Mouse (Mus musculus) embryonic facial prominence, embryonic 12.5 days (tissue): ENCODE measurements around the gene Gtf3c2. TPM values are rescaled to one million over a fixed set of nuclear protein-coding genes. Genes with fewer than 3 reads are reported as not detected.

Source experiments
- ATAC-seq: fragments of 200-750 bp; cut with Nextera tagmentation; 2 replicates; pipeline ENCODE4 v1.8.0; 2017; ENCODE audit not compliant: insufficient number of reproducible peaks, insufficient read depth, low FRiP score, low TSS enrichment
- H3K27ac ChIP-seq: fragments of 300-500 bp; sonication (generic); 2 replicates; pipeline ENCODE4 v1.5.1; 2016; ENCODE audit warnings: mild to moderate bottlenecking
- H3K27me3 ChIP-seq: fragments of 300-500 bp; sonication (generic); 2 replicates; pipeline ENCODE4 v1.6.1; 2016; ENCODE audit warnings: mild to moderate bottlenecking, moderate library complexity
- H3K36me3 ChIP-seq: fragments of 300-500 bp; sonication (generic); 2 replicates; pipeline ENCODE4 v1.6.1; 2016; ENCODE audit warnings: mild to moderate bottlenecking
- H3K4me1 ChIP-seq: fragments of 300-500 bp; sonication (generic); 2 replicates; pipeline ENCODE4 v1.6.1; 2016
- H3K4me2 ChIP-seq: fragments of 300-500 bp; sonication (generic); replicated peaks from 2 replicates; pipeline ENCODE4 v1.6.1; 2016; ENCODE audit warnings: mild to moderate bottlenecking, moderate library complexity
- H3K4me3 ChIP-seq: fragments of 300-500 bp; sonication (generic); 2 replicates; pipeline ENCODE4 v1.5.1; 2016; ENCODE audit warnings: mild to moderate bottlenecking
- H3K9ac ChIP-seq: fragments of 300-500 bp; sonication (generic); 2 replicates; pipeline ENCODE4 v1.6.1; 2016; ENCODE audit warnings: mild to moderate bottlenecking, moderate library complexity
- H3K9me3 ChIP-seq: fragments of 300-500 bp; sonication (generic); 2 replicates; pipeline ENCODE4 v1.6.1; 2016; ENCODE audit warnings: mild to moderate bottlenecking, moderate library complexity
- WGBS: fragments of 180-500 bp; shearing (Covaris S2); methylation state at CpG from one replicate; pipeline ENCODE4 v1.1.7; 2016; 5-methylcytosine and 5-hydroxymethylcytosine counted together
- polyA plus RNA-seq: library from polyadenylated mRNA; unstranded; fragments of >200 nt; fragmentation: Nextera tagmentation; extraction: Ambion mirVana; gene quantifications from 2 replicates; pipeline ENCODE4 v1.2.1, GENCODE M21; 2016

Gtf3c2 gene
- polyA plus RNA-seq, 1 experiment from 2014 or later: 95.9 TPM

- WGBS: 94% methylated on average over 2 of the region's 2 CpGs
Observed at GRCm38 (mm10) chr5:31203866-31204265, 23.9 kb upstream of the Gtf3c2 start.

GRCm38 (mm10) chr5:31202933-31203332 is 23.0 kb upstream of the Gtf3c2 start:
- ATAC-seq: no peak
- Histone ChIP-seq H3K27me3 (no peaks in the 10 kb centered on the region), H3K4me1 (peaks cover 15% of the 10 kb centered on the region; the same call in 1 of the 2 replicates), H3K27ac (peak overlapping the region; percentile 88; the same call in 1 of the 2 replicates), H3K36me3 (peaks cover 75% of the 10 kb centered on the region), H3K4me3 (peak overlapping the region; percentile 82), H3K9me3 (peaks cover 4% of the 10 kb centered on the region; the same call in 1 of the 2 replicates), H3K4me2 (peak overlapping the region; percentile 64), H3K9ac (peak overlapping the region; percentile 61; the same call in 1 of the 2 replicates)
- 86% methylated on average over 7 of the region's 7 CpGs for WGBS

More at GRCm38 (mm10) chr5:31203866-31204265, 23.9 kb upstream of the Gtf3c2 start:
- no peak overlapping the region for H3K9ac ChIP-seq
- H3K27me3 ChIP-seq: no peaks in the 10 kb centered on the region
- no peak overlapping the region for H3K4me3 ChIP-seq
- peaks cover 69% of the 10 kb centered on the region for H3K36me3 ChIP-seq
- H3K27ac ChIP-seq: no peak overlapping the region
- peaks cover 4% of the 10 kb centered on the region; the same call in 1 of the 2 replicates for H3K9me3 ChIP-seq
- no peak for ATAC-seq
- H3K4me1 ChIP-seq: peaks cover 15% of the 10 kb centered on the region; the same call in 1 of the 2 replicates
- H3K4me2 ChIP-seq: no peak overlapping the region

DNA sequence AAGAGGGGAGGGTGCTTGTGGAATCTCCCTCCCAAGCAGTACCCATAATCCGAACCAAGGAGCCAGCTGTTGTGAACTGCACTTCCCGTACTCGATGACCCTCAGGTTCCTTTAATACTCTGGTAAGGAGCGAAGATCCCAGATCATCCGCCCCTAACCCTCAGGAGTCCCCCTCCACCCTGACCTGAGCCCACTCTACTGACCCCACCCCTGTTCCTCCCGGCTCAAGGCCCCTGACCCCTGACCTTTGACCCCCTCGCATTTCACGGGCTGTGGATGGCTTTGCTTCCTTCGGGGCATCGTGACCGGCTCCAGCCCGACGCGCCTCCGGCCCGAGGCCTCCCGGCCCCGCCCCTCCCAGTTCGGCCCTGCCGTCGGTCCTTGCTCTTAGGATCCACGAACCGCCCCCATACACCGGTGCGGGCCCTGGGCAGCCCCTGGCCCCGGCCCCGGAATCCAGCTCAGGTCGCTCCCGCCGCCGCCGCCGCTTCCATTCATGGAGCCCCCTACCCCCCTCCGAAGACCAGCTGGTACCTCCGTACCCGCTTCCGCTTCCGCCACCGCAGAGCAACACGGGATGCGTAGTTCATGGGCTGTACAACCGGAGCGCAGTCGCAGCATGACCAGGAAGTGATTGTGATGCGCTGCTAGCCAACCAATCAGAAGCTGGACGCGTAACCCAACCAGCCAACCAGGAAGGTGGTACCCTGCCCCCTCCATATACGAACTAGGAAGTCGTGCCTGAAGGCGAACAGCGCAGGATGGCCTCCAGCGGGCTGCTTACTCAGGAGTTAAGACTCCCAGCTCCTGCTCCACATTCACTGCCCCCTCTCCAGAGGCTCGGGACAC is 22.0 kb upstream of the Gtf3c2 start, which contains the start of gene Zfp513:
TSS of gene Zfp513 (minus strand) at position 562 of the 849 bp plus-strand sequence.
- Histone ChIP-seq H3K4me1 (peaks cover 15% of the 10 kb centered on the region; the same call in 1 of the 2 replicates), H3K36me3 (peaks cover 75% of the 10 kb centered on the region), H3K9ac (peak within 1 kb of the TSS; percentile 89), H3K9me3 (peaks cover 4% of the 10 kb centered on the region; the same call in 1 of the 2 replicates), H3K27ac (peak within 1 kb of the TSS; percentile 88), H3K27me3 (no peaks in the 10 kb centered on the region), H3K4me3 (peak within 1 kb of the TSS; percentile 82), H3K4me2 (peak within 1 kb of the TSS; percentile 78)
- ATAC-seq: peak; percentile 98
- WGBS: under 1% methylated on average over 53 of the region's 53 CpGs

DNA sequence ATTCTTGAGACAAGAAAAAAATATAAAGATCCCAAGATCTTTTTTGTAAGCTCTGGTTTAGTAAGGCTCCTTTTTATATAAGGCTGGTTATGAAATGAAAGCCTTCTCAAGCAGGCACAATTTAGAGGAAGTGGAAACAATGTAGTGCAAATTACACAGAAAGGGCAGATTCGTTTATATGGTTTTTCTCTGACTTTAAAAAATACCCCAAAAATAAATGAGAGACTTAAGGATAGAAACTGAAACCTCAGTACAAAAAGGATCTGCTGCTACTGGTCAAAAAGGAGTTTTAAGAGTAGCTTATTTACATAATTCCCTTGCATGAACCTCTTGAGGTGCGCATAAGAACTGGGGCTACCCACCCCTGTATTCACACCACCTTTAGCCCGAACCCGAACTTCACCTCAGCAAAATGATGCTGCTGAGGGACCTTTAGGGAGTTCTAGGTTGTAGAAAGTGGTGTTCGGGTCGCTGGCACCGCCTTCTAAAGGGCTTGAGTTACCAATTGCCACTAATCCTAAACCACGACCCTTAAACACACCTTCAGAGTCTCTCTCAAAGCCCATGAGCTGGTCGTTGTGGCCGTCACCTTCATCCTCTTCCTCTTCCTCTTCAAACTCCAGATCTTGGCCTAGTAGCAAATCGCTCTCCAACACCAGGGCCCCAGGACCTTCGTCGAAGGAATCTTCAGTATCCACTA is 21.2 kb upstream of the Gtf3c2 start:
- H3K36me3 ChIP-seq: peaks cover 76% of the 10 kb centered on the region
- H3K9me3 ChIP-seq: peaks cover 4% of the 10 kb centered on the region; the same call in 1 of the 2 replicates

GRCm38 (mm10) chr5:31200327-31200768 is 20.4 kb upstream of the Gtf3c2 start:
- peaks cover 4% of the 10 kb centered on the region; the same call in 1 of the 2 replicates for H3K9me3 ChIP-seq
- H3K4me3 ChIP-seq: peak overlapping the region; percentile 4; the same call in 1 of the 2 replicates
- 89% methylated on average over 27 of the region's 27 CpGs for WGBS
- H3K9ac ChIP-seq: no peak overlapping the region
- ATAC-seq: no peak
- H3K4me1 ChIP-seq: peaks cover 15% of the 10 kb centered on the region; the same call in 1 of the 2 replicates
- 0 out of 2 replicates have a peak overlapping the region, but pooled peaks have one; percentile 14 for H3K27ac ChIP-seq
- H3K36me3 ChIP-seq: peaks cover 77% of the 10 kb centered on the region
- H3K27me3 ChIP-seq: no peaks in the 10 kb centered on the region
- peak overlapping the region; percentile 78 for H3K4me2 ChIP-seq

More for the DNA sequence above, 21.2 kb upstream of the Gtf3c2 start:
- peak overlapping the region; percentile 78 for H3K4me2 ChIP-seq
- peak overlapping the region; percentile 89 for H3K9ac ChIP-seq
- no peak for ATAC-seq
- H3K27ac ChIP-seq: peak overlapping the region; percentile 79
- peak overlapping the region; percentile 82 for H3K4me3 ChIP-seq
- 17% methylated on average over 13 of the region's 13 CpGs for WGBS
- peaks cover 15% of the 10 kb centered on the region; the same call in 1 of the 2 replicates for H3K4me1 ChIP-seq
- H3K27me3 ChIP-seq: no peaks in the 10 kb centered on the region

GRCm38 (mm10) chr5:31199893-31200292 is 19.9 kb upstream of the Gtf3c2 start:
- no peaks in the 10 kb centered on the region for H3K27me3 ChIP-seq
- WGBS: 87% methylated on average over 9 of the region's 9 CpGs
- H3K27ac ChIP-seq: 0 out of 2 replicates have a peak overlapping the region, but pooled peaks have one; percentile 14
- peaks cover 77% of the 10 kb centered on the region for H3K36me3 ChIP-seq
- peaks cover 4% of the 10 kb centered on the region; the same call in 1 of the 2 replicates for H3K9me3 ChIP-seq
- H3K9ac ChIP-seq: no peak overlapping the region
- no peak for ATAC-seq
- H3K4me2 ChIP-seq: no peak overlapping the region
- H3K4me1 ChIP-seq: peaks cover 15% of the 10 kb centered on the region; the same call in 1 of the 2 replicates
- H3K4me3 ChIP-seq: peak overlapping the region; percentile 4; the same call in 1 of the 2 replicates

- ATAC-seq: no peak
- WGBS: 92% methylated on average over 19 of the region's 19 CpGs
- H3K9me3 ChIP-seq: peaks cover 4% of the 10 kb centered on the region; the same call in 1 of the 2 replicates
- peaks cover 77% of the 10 kb centered on the region for H3K36me3 ChIP-seq
- H3K27me3 ChIP-seq: no peaks in the 10 kb centered on the region
- H3K4me3 ChIP-seq: no peak overlapping the region
- no peak overlapping the region for H3K9ac ChIP-seq
- H3K4me1 ChIP-seq: peaks cover 19% of the 10 kb centered on the region
- no peak overlapping the region for H3K4me2 ChIP-seq
- H3K27ac ChIP-seq: no peak overlapping the region
Observed at GRCm38 (mm10) chr5:31199321-31199892, 19.5 kb upstream of the Gtf3c2 start.

- Histone ChIP-seq H3K4me2 (no peak overlapping the region), H3K9ac (no peak overlapping the region), H3K4me1 (peaks cover 25% of the 10 kb centered on the region), H3K4me3 (no peak overlapping the region), H3K27me3 (no peaks in the 10 kb centered on the region), H3K36me3 (peaks cover 71% of the 10 kb centered on the region), H3K9me3 (peaks cover 4% of the 10 kb centered on the region; the same call in 1 of the 2 replicates), H3K27ac (no peak overlapping the region)
- ATAC-seq: no peak
- WGBS: 83% methylated on average over 5 of the region's 5 CpGs
Observed at GRCm38 (mm10) chr5:31198616-31199320, 18.8 kb upstream of the Gtf3c2 start.

DNA sequence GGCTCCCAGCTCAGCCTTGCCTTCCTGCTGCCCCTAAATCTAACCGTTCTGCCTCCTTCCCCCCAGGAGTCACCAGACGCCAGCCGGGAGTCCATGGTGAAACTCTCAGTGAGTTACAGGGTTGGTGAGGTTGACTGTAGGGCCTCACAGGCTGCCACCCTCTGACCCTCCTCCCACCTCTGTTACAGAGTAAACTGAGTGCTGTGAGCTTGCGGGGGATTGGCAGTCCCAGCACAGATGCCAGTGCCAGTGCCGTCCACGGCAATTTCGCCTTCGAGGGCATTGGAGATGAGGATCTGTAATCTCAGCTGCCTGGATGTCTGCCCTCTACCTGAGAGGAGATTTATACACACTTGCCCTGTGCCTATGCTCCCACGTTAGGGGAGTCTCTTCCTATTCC is 18.2 kb upstream of the Gtf3c2 start:
- peaks cover 24% of the 10 kb centered on the region for H3K4me1 ChIP-seq
- 89% methylated on average over 9 of the region's 9 CpGs for WGBS
- no peak overlapping the region for H3K9ac ChIP-seq
- no peak for ATAC-seq
- no peak overlapping the region for H3K4me2 ChIP-seq
- peaks cover 4% of the 10 kb centered on the region; the same call in 1 of the 2 replicates for H3K9me3 ChIP-seq
- peaks cover 66% of the 10 kb centered on the region for H3K36me3 ChIP-seq
- H3K27ac ChIP-seq: no peak overlapping the region
- H3K27me3 ChIP-seq: no peaks in the 10 kb centered on the region
- no peak overlapping the region for H3K4me3 ChIP-seq

DNA sequence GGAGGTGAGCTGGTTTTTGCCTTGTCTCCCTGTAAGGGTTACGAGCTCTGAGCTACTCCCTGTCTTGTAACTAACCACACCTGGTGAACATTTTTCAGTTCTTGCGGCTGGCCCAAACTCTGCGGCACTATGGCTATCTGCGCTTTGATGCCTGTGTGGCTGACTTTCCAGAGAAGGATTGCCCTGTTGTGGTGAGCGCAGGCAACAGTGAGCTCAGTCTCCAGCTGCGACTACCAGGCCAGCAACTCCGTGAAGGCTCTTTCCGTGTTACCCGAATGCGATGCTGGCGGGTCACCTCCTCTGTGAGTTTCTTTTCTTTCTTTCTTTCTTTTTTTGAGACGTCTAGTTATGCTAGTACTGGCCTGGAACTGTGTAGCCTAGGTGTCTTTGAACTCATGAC is 17.1 kb upstream of the Gtf3c2 start:
- H3K27ac ChIP-seq: no peak overlapping the region
- peaks cover 4% of the 10 kb centered on the region; the same call in 1 of the 2 replicates for H3K9me3 ChIP-seq
- 93% methylated on average over 12 of the region's 12 CpGs for WGBS
- no peak overlapping the region for H3K4me3 ChIP-seq
- H3K36me3 ChIP-seq: peaks cover 62% of the 10 kb centered on the region
- ATAC-seq: no peak
- no peak overlapping the region for H3K9ac ChIP-seq
- no peaks in the 10 kb centered on the region for H3K27me3 ChIP-seq
- peaks cover 19% of the 10 kb centered on the region for H3K4me1 ChIP-seq
- no peak overlapping the region for H3K4me2 ChIP-seq
